Mouse (Mus musculus) CH12.LX (cell line): ENCODE results near the gene Fars2.

Experiments
- CTCF ChIP-seq, 2 experiments: IDR thresholded peaks in 1 of 2; conservative IDR thresholded peaks in 1 of 2; 2 replicates each; pipeline ENCODE4 v1.5.1; 2011 to 2012; ENCODE audit warnings: low read depth in 2 of 2, low read length in 2 of 2, improper control_type of control experiment in 1 of 2, inconsistent platforms in 1 of 2, mild to moderate bottlenecking in 1 of 2, moderate library complexity in 1 of 2
- E2F4 ChIP-seq: IDR thresholded peaks from 2 replicates; pipeline ENCODE4 v1.6.1; 2011; ENCODE audit warnings: low read depth, low read length, improper control_type of control experiment; ENCODE audit not compliant: insufficient replicate concordance
- EP300 ChIP-seq: IDR thresholded peaks from 2 replicates; pipeline ENCODE4 v1.6.1; 2011; ENCODE audit warnings: low read length, improper control_type of control experiment
- GABPA ChIP-seq: IDR thresholded peaks from 2 replicates; pipeline ENCODE4 v1.6.1; 2012; ENCODE audit warnings: low read depth, low read length, improper control_type of control experiment, inconsistent platforms; ENCODE audit not compliant: insufficient replicate concordance
- MXI1 ChIP-seq: IDR thresholded peaks from 2 replicates; pipeline ENCODE4 v1.6.1; 2011; ENCODE audit warnings: mild to moderate bottlenecking, low read depth, low read length, improper control_type of control experiment
- MYC ChIP-seq: IDR thresholded peaks from 2 replicates; pipeline ENCODE4 v1.6.1; 2011; ENCODE audit warnings: low read depth, mild to moderate bottlenecking, improper control_type of control experiment, low read length
- POLR2A ChIP-seq: IDR thresholded peaks from 2 replicates; pipeline ENCODE4 v1.6.1; 2011; ENCODE audit warnings: low read depth, mild to moderate bottlenecking, improper control_type of control experiment, low read length
- POLR2AphosphoS2 ChIP-seq: IDR thresholded peaks from 2 replicates; pipeline ENCODE4 v1.6.1; 2011; ENCODE audit warnings: low read depth, low read length, improper control_type of control experiment
- SIN3A ChIP-seq: IDR thresholded peaks from 2 replicates; pipeline ENCODE4 v1.6.1; 2012; ENCODE audit warnings: low read length, improper control_type of control experiment, inconsistent platforms
- SMC3 ChIP-seq: IDR thresholded peaks from 2 replicates; pipeline ENCODE4 v1.6.1; 2011; ENCODE audit warnings: low read depth, low read length, improper control_type of control experiment
- TCF12 ChIP-seq: IDR thresholded peaks from 2 replicates; pipeline ENCODE4 v1.6.1; 2014; ENCODE audit warnings: low read depth, mild to moderate bottlenecking, inconsistent platforms, low read length, improper control_type of control experiment
- USF1 ChIP-seq: IDR thresholded peaks from 2 replicates; pipeline ENCODE4 v1.6.1; 2014; ENCODE audit warnings: low read depth, mild to moderate bottlenecking, inconsistent platforms, low read length, improper control_type of control experiment
- ZKSCAN1 ChIP-seq: IDR thresholded peaks from 2 replicates; pipeline ENCODE4 v1.6.1; 2012; ENCODE audit warnings: low read depth, inconsistent platforms, low read length, improper control_type of control experiment, borderline replicate concordance

- no peak for TF ChIP-seq CTCF (conservative IDR thresholded peaks at IDR 0.05 in 1 of 2, IDR thresholded peaks at IDR 0.05 in 1 of 2; ENCODE audit: low read depth in 2 of 2, low read length in 2 of 2)
- TF ChIP-seq POLR2AphosphoS2, result no peak
- no peak for TF ChIP-seq MXI1
- TF ChIP-seq MYC, result no peak
- TF ChIP-seq ZKSCAN1, result no peak
- no peak for TF ChIP-seq SIN3A
- no peak for TF ChIP-seq EP300
- TF ChIP-seq TCF12, result no peak
- TF ChIP-seq GABPA, result no peak
- TF ChIP-seq USF1, result no peak
- no peak for TF ChIP-seq E2F4
- TF ChIP-seq POLR2A, result no peak
- TF ChIP-seq SMC3, result no peak
These were observed 168.0 kb downstream of the Fars2 start for GRCm38 (mm10) chr13:36285235-36285634.
